Mouse (Mus musculus): Measurements from ENCODE around the gene Capg. TPM values are rescaled to one million over a fixed set of nuclear protein-coding genes. Genes with fewer than 3 reads are reported as not detected.
A peak's percentile ranks its signal among the peaks of the same experiment; 100 is the strongest.

Capg gene
- polyA plus RNA-seq, 1 experiment from 2014 or later = 20.4 TPM

DNA sequence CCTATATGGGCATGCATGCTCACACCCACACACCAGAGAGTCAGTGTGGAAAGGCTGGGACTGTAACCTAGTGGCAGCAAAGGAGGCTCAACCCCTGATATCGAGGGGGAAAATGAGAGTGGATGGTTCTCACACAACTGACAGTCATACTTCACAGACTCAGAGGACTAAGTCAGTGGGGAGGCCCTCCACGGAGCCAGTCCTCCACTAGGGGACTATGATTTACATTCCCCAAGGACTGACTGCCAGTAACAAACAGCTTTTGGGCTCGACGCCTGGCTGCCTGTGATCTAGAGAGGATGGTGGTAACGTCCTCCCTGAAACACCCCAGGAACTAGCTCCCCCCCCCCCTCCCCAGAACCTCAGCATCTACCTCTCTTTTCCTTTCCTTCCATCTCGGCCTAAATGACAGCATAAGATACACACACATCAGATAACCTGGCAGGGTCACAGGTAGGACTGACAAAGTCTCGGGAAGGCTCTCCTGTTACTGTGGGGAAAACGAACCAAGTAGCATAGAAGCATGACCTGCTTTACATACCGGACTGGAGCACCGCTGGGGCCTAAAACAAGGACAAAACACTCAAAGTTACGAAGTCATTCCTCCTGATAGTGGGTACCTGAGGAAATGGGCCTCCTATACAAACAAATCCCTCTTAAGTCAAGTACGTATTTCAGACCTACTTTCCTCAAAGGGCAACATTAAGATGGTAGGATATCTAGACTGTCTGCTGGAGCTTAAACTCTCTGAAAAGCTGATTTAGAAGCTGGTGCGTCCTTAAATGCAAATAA, 53.1 kb downstream of the Capg start:
- H3K4me2 ChIP-seq = peak overlapping the region; percentile 93
- no peak for ATAC-seq (ENCODE audit: insufficient read depth)
- peaks cover 29% of the 10 kb centered on the region for H3K4me1 ChIP-seq (replicated peaks)
- H3K36me3 ChIP-seq (replicated peaks) = no peaks in the 10 kb centered on the region
- 0 out of 2 replicates have a peak overlapping the region, but pooled peaks have one; percentile 14 for H3K27ac ChIP-seq (replicated peaks)
- peak overlapping the region; percentile 68 for H3K4me3 ChIP-seq (replicated peaks)
- WGBS (ENCODE audit: insufficient replicate concordance) = 50% methylated on average over 13 of the region's 13 CpGs
- no peaks in the 10 kb centered on the region for H3K9me3 ChIP-seq (replicated peaks)
- peak overlapping the region; percentile 65 for H3K9ac ChIP-seq
- no peaks in the 10 kb centered on the region for H3K27me3 ChIP-seq

DNA sequence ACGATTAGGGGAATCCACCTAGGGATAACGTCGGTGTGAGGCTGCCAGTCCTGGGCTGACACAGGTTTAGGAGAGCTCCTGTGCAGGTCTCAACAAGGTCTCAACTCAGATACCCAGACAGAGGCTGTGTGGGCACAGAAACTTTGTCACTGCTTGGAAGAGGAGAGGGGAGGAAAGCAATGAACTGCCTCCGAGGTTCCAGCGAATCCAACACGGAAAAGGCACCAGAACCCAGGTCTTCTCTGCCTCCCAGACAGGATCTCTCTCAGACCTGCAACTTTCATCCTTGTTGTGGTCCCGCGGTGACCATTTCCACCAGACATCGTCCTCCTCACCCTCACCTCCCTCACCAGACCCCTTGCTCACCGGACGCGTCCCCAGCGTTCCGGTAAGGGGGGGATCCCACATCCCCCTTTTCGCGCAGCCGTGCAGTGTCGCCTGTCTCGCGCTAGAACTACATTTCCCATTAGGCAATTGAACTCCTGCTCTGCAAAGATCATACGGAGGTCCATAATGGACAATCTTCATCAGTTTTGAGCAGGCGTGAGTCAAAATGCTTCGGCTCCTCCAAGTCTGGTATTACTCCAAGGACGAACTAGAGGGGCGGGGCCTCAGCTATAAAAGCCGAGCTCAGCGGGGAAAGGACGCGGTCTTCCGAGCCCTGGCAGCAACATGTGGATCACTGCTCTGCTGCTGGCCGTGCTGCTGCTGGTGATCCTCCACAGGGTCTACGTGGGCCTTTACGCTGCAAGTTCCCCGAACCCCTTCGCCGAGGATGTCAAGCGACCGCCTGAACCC, 54.0 kb downstream of the Capg start, which contains the start of the genes Elmod3 and Retsat:
Elmod3 (minus strand) TSS at position 458 of the 798 bp plus-strand sequence.
Retsat (plus strand) TSS at position 520 of the 798 bp plus-strand sequence.
- Histone ChIP-seq H3K36me3 (replicated peaks) (peaks cover 1% of the 10 kb centered on the region; the same call in 1 of the 2 replicates), H3K4me3 (replicated peaks) (peak within 1 kb of the TSS; percentile 68), H3K9ac (peak within 1 kb of the TSS; percentile 65), H3K9me3 (replicated peaks) (no peaks in the 10 kb centered on the region), H3K4me1 (replicated peaks) (peaks cover 29% of the 10 kb centered on the region), H3K4me2 (peak within 1 kb of the TSS; percentile 93), H3K27me3 (no peaks in the 10 kb centered on the region), H3K27ac (replicated peaks) (peak within 1 kb of the TSS; percentile 59)
- WGBS (ENCODE audit: insufficient replicate concordance) = under 1% methylated on average over 38 of the region's 38 CpGs
- peak; percentile 83 for ATAC-seq (ENCODE audit: insufficient read depth)

DNA sequence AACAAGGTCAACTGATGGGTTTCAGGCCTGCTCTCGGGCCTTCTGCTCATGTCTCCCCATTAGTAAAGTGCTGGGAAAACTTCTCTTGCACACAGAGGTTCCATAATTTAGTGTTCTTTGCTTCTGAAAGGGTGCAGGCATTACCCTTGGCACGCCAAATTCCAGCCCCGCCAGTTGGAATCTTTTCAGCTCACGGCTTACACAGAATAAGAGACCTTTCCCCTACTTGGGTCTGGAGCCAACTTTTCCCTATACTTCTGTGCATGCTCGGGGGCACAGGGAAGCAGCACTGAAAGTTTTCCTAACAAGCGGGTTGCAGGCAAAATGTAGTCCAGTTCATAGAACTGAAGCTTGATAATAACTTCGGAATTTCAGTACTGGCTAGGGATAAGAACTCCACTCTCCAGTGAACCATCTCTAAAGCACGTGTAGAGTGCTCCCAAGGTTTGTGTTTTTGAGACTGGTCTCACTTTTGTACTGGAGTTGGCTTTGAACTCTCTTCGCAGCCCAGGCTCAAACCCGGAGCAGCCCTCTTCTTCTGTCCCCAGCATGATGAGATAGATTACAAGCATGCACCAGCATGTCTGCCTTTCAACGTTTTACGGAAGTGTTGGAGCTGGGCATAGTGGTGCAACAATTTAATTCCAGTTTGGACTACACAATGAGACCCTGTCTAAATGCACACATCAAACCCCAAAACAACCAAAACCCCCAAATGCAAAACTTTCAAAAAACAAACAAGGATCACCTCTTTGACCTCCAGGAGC, 54.8 kb downstream of the Capg start:
- Histone ChIP-seq H3K4me2 (peak overlapping the region; percentile 93), H3K27ac (replicated peaks) (peak overlapping the region; percentile 59), H3K9me3 (replicated peaks) (no peaks in the 10 kb centered on the region), H3K9ac (peak overlapping the region; percentile 65), H3K4me1 (replicated peaks) (peaks cover 29% of the 10 kb centered on the region), H3K4me3 (replicated peaks) (peak overlapping the region; percentile 68), H3K27me3 (no peaks in the 10 kb centered on the region), H3K36me3 (replicated peaks) (peaks cover 9% of the 10 kb centered on the region; the same call in 1 of the 2 replicates)
- peak; percentile 14 for ATAC-seq (ENCODE audit: insufficient read depth)
- WGBS (ENCODE audit: insufficient replicate concordance) = 28% methylated on average over 12 of the region's 12 CpGs

DNA sequence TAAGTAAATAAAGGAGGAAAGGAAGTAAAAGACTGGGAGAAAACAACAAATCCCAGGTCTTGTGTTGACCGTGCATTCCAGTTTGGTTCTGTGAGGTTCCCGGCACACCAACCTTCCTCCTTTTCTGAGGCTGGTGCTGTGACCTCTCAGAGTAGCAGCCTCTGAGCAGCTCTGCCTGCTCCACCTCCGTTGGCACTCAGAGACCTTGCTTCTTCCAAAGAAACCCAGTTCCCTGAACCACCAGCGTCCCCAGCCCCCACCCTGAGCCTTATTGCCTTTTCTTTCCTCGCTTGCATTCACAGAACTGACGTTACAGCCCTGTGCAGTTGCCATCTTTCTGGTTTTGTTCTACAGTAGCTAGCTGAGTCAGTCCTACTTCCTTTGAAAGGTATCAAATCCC, 56.0 kb downstream of the Capg start:
- H3K9ac ChIP-seq = no peak overlapping the region
- no peaks in the 10 kb centered on the region for H3K9me3 ChIP-seq (replicated peaks)
- H3K27ac ChIP-seq (replicated peaks) = no peak overlapping the region
- 73% methylated on average over 6 of the region's 6 CpGs for WGBS (ENCODE audit: insufficient replicate concordance)
- peaks cover 29% of the 10 kb centered on the region for H3K4me1 ChIP-seq (replicated peaks)
- H3K4me2 ChIP-seq = no peak overlapping the region
- ATAC-seq (ENCODE audit: insufficient read depth) = no peak
- peaks cover 18% of the 10 kb centered on the region; the same call in 1 of the 2 replicates for H3K36me3 ChIP-seq (replicated peaks)
- no peak overlapping the region for H3K4me3 ChIP-seq (replicated peaks)
- no peaks in the 10 kb centered on the region for H3K27me3 ChIP-seq

DNA sequence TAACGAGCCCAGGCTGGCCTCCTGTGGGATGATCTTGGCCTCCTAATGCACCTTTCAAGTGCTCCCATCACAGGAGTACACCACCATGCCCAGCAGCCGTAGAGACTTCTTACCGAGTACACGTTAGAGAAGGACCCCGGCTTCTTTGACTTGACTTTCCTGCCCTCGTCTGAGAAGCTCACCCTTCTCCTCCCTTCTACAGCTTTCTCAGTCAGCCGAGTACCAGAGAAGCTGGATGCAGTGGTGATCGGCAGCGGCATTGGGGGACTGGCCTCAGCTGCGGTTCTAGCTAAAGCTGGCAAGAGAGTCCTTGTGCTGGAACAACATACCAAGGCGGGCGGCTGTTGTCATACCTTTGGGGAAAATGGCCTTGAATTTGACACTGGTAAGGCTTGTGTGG, 56.6 kb downstream of the Capg start:
- WGBS (ENCODE audit: insufficient replicate concordance) = 84% methylated on average over 12 of the region's 12 CpGs
- H3K9me3 ChIP-seq (replicated peaks) = no peaks in the 10 kb centered on the region

DNA sequence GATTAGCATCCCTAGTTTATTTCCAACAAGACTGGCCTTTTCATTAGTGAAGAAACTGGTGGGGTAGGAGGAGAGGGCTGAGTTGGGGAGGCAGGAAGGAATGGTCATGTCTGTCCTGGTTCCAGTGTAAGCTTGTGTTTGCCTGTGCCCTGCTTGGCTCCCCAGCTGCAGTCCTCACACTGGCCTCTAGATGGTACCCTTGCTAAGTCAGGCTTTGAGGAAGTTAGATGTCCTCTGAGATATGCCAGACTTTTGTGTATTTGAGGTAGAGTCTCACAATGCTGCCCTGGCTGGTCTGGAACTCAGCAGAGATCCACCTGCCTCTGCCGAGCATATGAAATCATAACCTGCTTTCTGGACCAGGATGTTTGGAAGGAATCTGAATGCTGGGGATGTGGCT, 57.5 kb downstream of the Capg start:
- ATAC-seq (ENCODE audit: insufficient read depth) = no peak
- peaks cover 27% of the 10 kb centered on the region for H3K36me3 ChIP-seq (replicated peaks)
- H3K9me3 ChIP-seq (replicated peaks) = no peaks in the 10 kb centered on the region
- H3K4me3 ChIP-seq (replicated peaks) = no peak overlapping the region
- H3K4me2 ChIP-seq = no peak overlapping the region
- 4% methylated on average over 1 of the region's 1 CpGs for WGBS (ENCODE audit: insufficient replicate concordance)
- no peak overlapping the region for H3K27ac ChIP-seq (replicated peaks)
- peaks cover 29% of the 10 kb centered on the region for H3K4me1 ChIP-seq (replicated peaks)
- H3K9ac ChIP-seq = no peak overlapping the region
- H3K27me3 ChIP-seq = no peaks in the 10 kb centered on the region

More for the DNA sequence above, 56.6 kb downstream of the Capg start:
- H3K4me1 ChIP-seq (replicated peaks) = peaks cover 29% of the 10 kb centered on the region
- ATAC-seq (ENCODE audit: insufficient read depth) = no peak
- H3K9ac ChIP-seq = no peak overlapping the region
- no peak overlapping the region for H3K4me3 ChIP-seq (replicated peaks)
- H3K27ac ChIP-seq (replicated peaks) = no peak overlapping the region
- H3K27me3 ChIP-seq = no peaks in the 10 kb centered on the region
- no peak overlapping the region for H3K4me2 ChIP-seq
- peaks cover 18% of the 10 kb centered on the region; the same call in 1 of the 2 replicates for H3K36me3 ChIP-seq (replicated peaks)

DNA sequence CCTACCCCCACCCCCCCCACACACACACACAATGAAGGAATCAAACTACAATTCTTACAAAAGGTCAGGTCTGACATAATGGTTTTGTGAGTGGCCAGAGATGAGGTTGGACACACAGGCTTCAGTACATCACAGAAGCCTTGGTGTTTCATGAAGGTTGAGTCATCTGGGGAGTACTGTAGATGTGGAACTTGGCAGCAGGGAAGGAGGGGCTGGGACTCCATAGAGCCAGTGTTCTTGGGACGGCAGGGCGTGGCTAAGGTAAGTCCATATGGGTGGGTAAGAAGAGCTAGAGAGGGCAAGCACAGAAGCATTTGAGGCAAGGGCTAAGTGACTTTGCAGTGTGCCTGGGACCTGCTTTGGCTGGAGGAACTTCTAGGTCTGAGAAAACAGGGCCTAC, 59.9 kb downstream of the Capg start:
- Histone ChIP-seq H3K27ac (replicated peaks) (no peak overlapping the region), H3K9ac (no peak overlapping the region), H3K36me3 (replicated peaks) (peaks cover 45% of the 10 kb centered on the region), H3K4me3 (replicated peaks) (no peak overlapping the region), H3K27me3 (no peaks in the 10 kb centered on the region), H3K4me1 (replicated peaks) (peaks cover 7% of the 10 kb centered on the region), H3K4me2 (no peak overlapping the region), H3K9me3 (replicated peaks) (no peaks in the 10 kb centered on the region)
- 81% methylated on average over 2 of the region's 2 CpGs for whole genome bisulfite sequencing (ENCODE audit: insufficient replicate concordance)
- no peak for ATAC-seq (ENCODE audit: insufficient read depth)

DNA sequence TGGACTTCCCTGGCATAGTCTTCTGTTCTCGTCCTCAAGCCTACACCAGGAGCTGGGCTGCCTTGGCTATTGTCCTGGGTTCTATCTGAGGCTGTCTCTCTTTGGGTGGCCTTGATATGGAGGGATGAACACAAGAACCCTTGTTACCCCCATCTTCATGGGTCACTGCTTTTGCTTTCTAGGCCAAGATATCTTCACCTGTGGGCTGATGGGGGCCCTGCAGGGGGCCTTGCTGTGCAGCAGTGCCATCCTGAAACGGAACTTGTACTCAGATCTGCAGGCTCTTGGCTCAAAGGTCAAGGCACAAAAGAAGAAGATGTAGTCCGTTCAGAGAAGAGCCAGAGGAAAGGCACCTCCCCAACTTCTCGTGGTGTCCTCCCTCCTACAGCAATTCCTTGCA, 62.9 kb downstream of the Capg start:
- no peak overlapping the region for H3K4me2 ChIP-seq
- peaks cover 73% of the 10 kb centered on the region for H3K36me3 ChIP-seq (replicated peaks)
- no peaks in the 10 kb centered on the region for H3K27me3 ChIP-seq
- no peak overlapping the region for H3K9ac ChIP-seq
- H3K27ac ChIP-seq (replicated peaks) = no peak overlapping the region
- no peak for ATAC-seq (ENCODE audit: insufficient read depth)
- H3K4me3 ChIP-seq (replicated peaks) = no peak overlapping the region
- WGBS (ENCODE audit: insufficient replicate concordance) = 65% methylated on average over 4 of the region's 4 CpGs
- no peaks in the 10 kb centered on the region for H3K4me1 ChIP-seq (replicated peaks)
- H3K9me3 ChIP-seq (replicated peaks) = no peaks in the 10 kb centered on the region

DNA sequence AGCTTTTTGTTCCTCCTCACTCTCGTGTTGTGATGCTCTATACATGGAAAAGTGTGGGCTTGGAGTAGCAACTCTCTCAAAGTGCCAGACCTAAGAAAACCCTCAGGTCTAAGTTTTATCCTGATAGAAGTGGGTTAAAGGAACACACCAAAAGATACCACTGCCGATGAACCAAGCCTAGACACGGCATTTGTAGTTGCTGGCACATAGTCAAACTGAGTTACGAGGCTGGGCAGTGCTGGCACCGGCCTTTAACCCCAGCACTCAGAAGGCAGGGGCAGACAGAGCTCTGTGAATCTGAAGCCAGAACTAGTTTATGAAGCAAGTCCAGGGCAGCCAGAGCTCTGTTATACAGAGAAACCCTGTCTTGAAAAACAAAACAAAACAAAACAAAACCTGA, 63.5 kb downstream of the Capg start:
- no peak overlapping the region for H3K4me2 ChIP-seq
- no peaks in the 10 kb centered on the region for H3K9me3 ChIP-seq (replicated peaks)
- 80% methylated on average over 5 of the region's 5 CpGs for WGBS (ENCODE audit: insufficient replicate concordance)
- H3K9ac ChIP-seq = no peak overlapping the region
- H3K36me3 ChIP-seq (replicated peaks) = peaks cover 76% of the 10 kb centered on the region
- no peaks in the 10 kb centered on the region for H3K27me3 ChIP-seq
- H3K4me1 ChIP-seq (replicated peaks) = no peaks in the 10 kb centered on the region
- no peak overlapping the region for H3K4me3 ChIP-seq (replicated peaks)
- no peak overlapping the region for H3K27ac ChIP-seq (replicated peaks)
- no peak for ATAC-seq (ENCODE audit: insufficient read depth)

DNA sequence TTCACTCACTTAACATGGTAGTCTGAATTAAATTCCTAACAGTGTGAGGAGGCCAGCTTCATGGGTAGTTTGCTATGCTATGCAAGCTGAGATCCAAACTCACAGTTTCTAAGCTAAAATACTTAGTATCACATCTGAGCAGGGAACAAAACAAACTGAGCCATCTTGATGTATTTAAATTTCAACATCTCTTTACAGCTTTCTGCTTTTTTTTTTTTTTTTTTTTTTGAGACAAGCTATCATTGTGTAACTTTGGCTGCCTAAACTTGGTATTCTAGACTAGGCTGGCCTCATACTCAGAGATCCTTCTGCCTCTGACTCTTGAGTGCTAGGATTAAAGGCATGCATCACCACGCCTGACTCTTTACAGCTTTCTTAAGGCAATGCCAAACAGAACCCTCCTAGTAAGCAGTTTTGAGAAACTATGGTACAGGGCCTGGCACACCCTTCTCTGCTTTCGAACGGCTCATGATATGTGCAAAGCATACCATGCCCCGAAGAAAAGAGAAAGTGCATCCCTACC, 64.5 kb downstream of the Capg start:
- 73% methylated on average over 4 of the region's 4 CpGs for WGBS (ENCODE audit: insufficient replicate concordance)
- Histone ChIP-seq H3K4me1 (replicated peaks) (no peaks in the 10 kb centered on the region; the same call in 1 of the 2 replicates), H3K36me3 (replicated peaks) (peaks cover 77% of the 10 kb centered on the region), H3K27me3 (no peaks in the 10 kb centered on the region), H3K9ac (no peak overlapping the region), H3K9me3 (replicated peaks) (no peaks in the 10 kb centered on the region), H3K4me3 (replicated peaks) (no peak overlapping the region), H3K4me2 (no peak overlapping the region), H3K27ac (replicated peaks) (no peak overlapping the region)
- no peak for ATAC-seq (ENCODE audit: insufficient read depth)
